Mouse (Mus musculus) adrenal gland, postnatal 14 days (tissue): ENCODE measurements at regions not wholly inside any gene's neighbourhood (a gene's known extent, or its start where the extent isn't known, plus 50 kb on each side); places are given as distances from the start of the nearest gene placed in this dataset.
A peak's percentile ranks its signal among the peaks of the same experiment; 100 is the strongest.

ENCODE experiments used
- DNase-seq: peaks from one replicate; pipeline ENCODE4 v3.0.0; 2021; ENCODE audit warnings: mixed read lengths

DNA sequence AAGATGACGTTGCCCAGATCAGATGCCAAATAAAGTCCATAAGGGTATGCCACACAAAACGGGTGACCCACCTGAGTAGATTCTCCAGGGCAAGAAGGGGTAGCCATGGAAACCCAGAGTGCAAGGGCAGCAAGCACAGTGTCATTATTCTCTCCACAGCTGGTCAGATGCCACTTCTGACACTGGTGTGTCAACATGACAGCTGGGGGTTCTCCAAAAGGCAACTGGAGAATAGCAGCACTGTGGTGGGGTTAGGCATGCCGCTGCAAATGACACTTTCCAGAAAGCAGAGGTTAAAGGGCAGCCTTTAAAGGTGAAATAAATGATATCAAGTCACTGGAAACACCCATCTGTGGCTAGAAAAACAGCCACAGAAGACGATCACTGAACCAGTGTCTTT lies 70.8 kb upstream of the Thbs2 start:
- DNase-seq = no peak

- peak; percentile 45 for DNase-seq
These were observed 59.1 kb upstream of the Thbs2 start for GRCm38 (mm10) chr17:14753095-14753494.

GRCm38 (mm10) chr17:14750519-14751145 lies 56.6 kb upstream of the Thbs2 start:
- DNase-seq = no peak

DNA sequence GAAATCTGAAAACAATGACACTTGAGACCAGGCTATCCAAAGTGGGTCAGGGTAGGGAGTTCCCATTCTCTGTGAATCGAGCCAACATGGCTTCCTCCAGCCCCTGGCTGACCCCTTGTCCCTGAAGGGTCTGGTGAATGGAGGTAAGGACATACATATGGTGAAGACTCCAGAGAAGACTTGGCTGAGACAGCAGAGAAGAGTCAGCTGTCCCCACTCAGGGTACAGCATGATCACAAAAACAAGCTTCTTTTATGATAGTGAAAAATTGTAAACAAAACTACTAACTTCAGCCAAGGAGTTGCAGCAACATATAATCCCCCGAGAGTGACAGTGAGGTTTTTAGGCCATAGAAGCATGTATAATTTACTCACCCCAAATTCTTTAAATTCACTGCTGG lies 55.2 kb upstream of the Thbs2 start:
- no peak for DNase-seq

DNA sequence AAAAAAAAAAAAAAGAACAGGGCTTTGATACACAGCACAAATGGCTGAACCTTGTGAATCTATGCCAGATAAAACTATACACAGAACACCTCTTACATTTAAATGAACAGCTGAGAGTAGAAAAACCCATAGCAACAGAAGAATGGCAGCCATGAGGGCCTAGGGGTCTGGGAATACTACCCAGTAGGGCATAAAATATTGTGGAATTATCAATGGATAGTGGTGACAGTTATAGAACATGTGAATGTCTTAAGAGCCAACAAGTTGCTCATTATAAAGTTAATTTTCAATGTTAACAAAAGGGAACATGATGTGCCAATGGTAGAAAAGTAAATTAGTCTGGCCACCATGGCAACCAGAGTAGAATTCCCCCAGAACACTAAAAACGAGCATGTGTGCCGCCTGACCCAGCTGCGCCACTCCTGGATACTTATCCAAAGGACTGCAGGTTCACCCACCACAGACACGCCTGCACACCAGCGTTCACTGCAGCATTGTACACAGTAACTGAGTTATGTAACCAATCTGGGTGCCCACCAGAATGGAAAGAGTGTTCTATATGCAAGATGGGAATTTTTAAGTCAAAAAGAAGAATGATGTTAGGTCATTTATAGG lies 53.3 kb upstream of the Thbs2 start:
- no peak for DNase-seq

DNA sequence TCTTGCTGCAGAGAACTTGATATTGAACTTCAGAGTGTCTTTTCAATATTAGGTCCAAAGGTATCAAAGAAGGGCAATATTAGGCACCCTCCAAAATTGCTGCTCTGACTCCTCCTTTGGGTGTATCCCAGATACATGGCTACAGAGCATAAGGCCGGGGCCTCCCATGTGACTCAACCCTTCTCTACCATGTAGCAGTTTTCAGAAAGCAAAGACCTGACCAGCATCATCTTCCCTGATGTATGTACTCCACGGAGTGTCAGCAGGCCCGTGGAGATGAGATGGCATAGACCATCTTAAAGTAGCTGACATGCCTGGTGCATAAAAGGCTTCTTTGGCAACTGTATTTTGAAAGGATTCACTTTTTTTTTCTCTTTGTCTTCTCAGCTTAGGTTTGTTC lies 51.5 kb upstream of the Thbs2 start:
- DNase-seq = no peak

GRCm38 (mm10) chr17:14744010-14744409 lies 50.0 kb upstream of the Thbs2 start:
- no peak for DNase-seq
